Mouse (Mus musculus): ENCODE results near the gene Slc6a1. TPM values are rescaled to one million over a fixed set of nuclear protein-coding genes. Genes with fewer than 3 reads are reported as not detected.

The Slc6a1 gene
- polyA plus RNA-seq, 1 experiment from 2014 or later = 0.04 TPM

DNA sequence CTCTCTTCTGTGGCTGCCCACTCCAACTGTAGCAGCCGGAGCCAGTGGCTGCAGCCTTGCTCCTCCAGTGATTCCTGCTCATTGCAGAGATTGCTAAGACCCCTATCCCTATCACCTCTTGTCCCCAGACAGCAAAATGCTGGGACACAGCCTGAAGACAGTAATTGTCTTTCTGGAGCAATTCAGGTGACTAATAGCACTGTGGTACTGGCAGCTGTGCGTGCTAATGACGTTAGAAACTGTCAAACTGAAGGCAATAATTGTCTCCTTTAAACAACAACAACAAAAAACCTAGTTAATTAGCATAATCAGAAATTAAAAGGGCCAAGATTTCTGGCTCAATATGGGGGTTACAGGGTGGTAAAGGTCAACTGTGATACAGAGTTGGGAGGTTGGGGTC is 18.4 kb upstream of the Slc6a1 start:
- no peaks in the 10 kb centered on the region for H3K9me3 ChIP-seq (replicated peaks; ENCODE audit: control insufficient read depth, low read length)
- WGBS (ENCODE audit: insufficient replicate concordance) = 48% methylated on average over 3 of the region's 3 CpGs
- H3K4me2 ChIP-seq (ENCODE audit: low read depth, low read length) = no peak overlapping the region
- H3K27me3 ChIP-seq (ENCODE audit: control insufficient read depth, insufficient read depth, low read depth, low read length) = no peaks in the 10 kb centered on the region
- H3K27ac ChIP-seq (ENCODE audit: low read length) = no peak overlapping the region
- no peaks in the 10 kb centered on the region for H3K4me1 ChIP-seq (ENCODE audit: control insufficient read depth, low read depth, low read length)
- no peak for ATAC-seq (ENCODE audit: low read depth)
- H3K4me3 ChIP-seq (ENCODE audit: low read depth, low read length) = no peak overlapping the region
- no peak overlapping the region for H3K9ac ChIP-seq (ENCODE audit: low read depth, low read length)
- no peaks in the 10 kb centered on the region for H3K36me3 ChIP-seq (ENCODE audit: control insufficient read depth, insufficient read depth)

GRCm38 (mm10) chr6:114264426-114264825 is 18.0 kb upstream of the Slc6a1 start:
- no peak overlapping the region for H3K9ac ChIP-seq (ENCODE audit: low read depth, low read length)
- H3K4me3 ChIP-seq (ENCODE audit: low read depth, low read length) = no peak overlapping the region
- H3K36me3 ChIP-seq (ENCODE audit: control insufficient read depth, insufficient read depth) = no peaks in the 10 kb centered on the region
- H3K4me2 ChIP-seq (ENCODE audit: low read depth, low read length) = no peak overlapping the region
- H3K27ac ChIP-seq (ENCODE audit: low read length) = no peak overlapping the region
- no peaks in the 10 kb centered on the region for H3K27me3 ChIP-seq (ENCODE audit: control insufficient read depth, insufficient read depth, low read depth, low read length)
- 41% methylated on average over 5 of the region's 5 CpGs for WGBS (ENCODE audit: insufficient replicate concordance)
- no peak for ATAC-seq (ENCODE audit: low read depth)
- no peaks in the 10 kb centered on the region for H3K9me3 ChIP-seq (replicated peaks; ENCODE audit: control insufficient read depth, low read length)
- H3K4me1 ChIP-seq (ENCODE audit: control insufficient read depth, low read depth, low read length) = no peaks in the 10 kb centered on the region

- Histone ChIP-seq H3K9me3 (replicated peaks; ENCODE audit: control insufficient read depth, low read length) (no peaks in the 10 kb centered on the region), H3K36me3 (ENCODE audit: control insufficient read depth, insufficient read depth) (no peaks in the 10 kb centered on the region), H3K4me1 (ENCODE audit: control insufficient read depth, low read depth, low read length) (no peaks in the 10 kb centered on the region), H3K27ac (ENCODE audit: low read length) (no peak overlapping the region), H3K4me3 (ENCODE audit: low read depth, low read length) (no peak overlapping the region), H3K4me2 (ENCODE audit: low read depth, low read length) (no peak overlapping the region), H3K27me3 (ENCODE audit: control insufficient read depth, insufficient read depth, low read depth, low read length) (no peaks in the 10 kb centered on the region), H3K9ac (ENCODE audit: low read depth, low read length) (no peak overlapping the region)
- ATAC-seq (ENCODE audit: low read depth) = no peak
Observed at GRCm38 (mm10) chr6:114266273-114266672, 16.2 kb upstream of the Slc6a1 start.

DNA sequence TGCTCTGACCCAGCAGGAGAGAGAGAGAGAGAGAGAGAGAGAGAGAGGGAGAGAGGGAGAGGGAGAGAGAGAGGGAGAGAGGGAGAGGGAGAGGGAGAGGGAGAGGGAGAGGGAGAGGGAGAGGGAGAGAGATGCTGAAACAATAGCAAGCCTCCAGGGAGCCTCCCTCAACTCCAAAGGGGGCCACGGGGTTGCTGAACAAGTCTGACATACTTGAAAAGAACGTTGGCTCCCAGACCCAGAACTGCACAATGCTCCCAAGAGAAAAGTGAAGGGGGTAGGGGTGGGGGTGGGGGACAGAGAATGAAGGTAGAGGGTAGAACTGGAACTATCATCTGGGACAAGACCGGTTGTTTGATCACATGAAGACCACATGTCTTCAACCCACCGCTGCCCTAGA is 14.5 kb upstream of the Slc6a1 start:
- Histone ChIP-seq H3K9ac (ENCODE audit: low read depth, low read length) (no peak overlapping the region), H3K27me3 (ENCODE audit: control insufficient read depth, insufficient read depth, low read depth, low read length) (no peaks in the 10 kb centered on the region), H3K4me2 (ENCODE audit: low read depth, low read length) (no peak overlapping the region), H3K4me3 (ENCODE audit: low read depth, low read length) (no peak overlapping the region), H3K27ac (ENCODE audit: low read length) (no peak overlapping the region), H3K9me3 (replicated peaks; ENCODE audit: control insufficient read depth, low read length) (no peaks in the 10 kb centered on the region), H3K4me1 (ENCODE audit: control insufficient read depth, low read depth, low read length) (no peaks in the 10 kb centered on the region), H3K36me3 (ENCODE audit: control insufficient read depth, insufficient read depth) (no peaks in the 10 kb centered on the region)
- WGBS (ENCODE audit: insufficient replicate concordance) = 31% methylated on average over 4 of the region's 4 CpGs
- no peak for ATAC-seq (ENCODE audit: low read depth)

- no peak overlapping the region for H3K4me2 ChIP-seq (ENCODE audit: low read depth, low read length)
- no peak for ATAC-seq (ENCODE audit: low read depth)
- H3K36me3 ChIP-seq (ENCODE audit: control insufficient read depth, insufficient read depth) = no peaks in the 10 kb centered on the region
- H3K27ac ChIP-seq (ENCODE audit: low read length) = no peak overlapping the region
- no peak overlapping the region for H3K4me3 ChIP-seq (ENCODE audit: low read depth, low read length)
- H3K9ac ChIP-seq (ENCODE audit: low read depth, low read length) = no peak overlapping the region
- H3K9me3 ChIP-seq (replicated peaks; ENCODE audit: control insufficient read depth, low read length) = no peaks in the 10 kb centered on the region
- H3K27me3 ChIP-seq (ENCODE audit: control insufficient read depth, insufficient read depth, low read depth, low read length) = no peaks in the 10 kb centered on the region
- H3K4me1 ChIP-seq (ENCODE audit: control insufficient read depth, low read depth, low read length) = no peaks in the 10 kb centered on the region
- WGBS (ENCODE audit: insufficient replicate concordance) = 65% methylated on average over 2 of the region's 2 CpGs
Observed at GRCm38 (mm10) chr6:114269589-114269988, 12.8 kb upstream of the Slc6a1 start.

DNA sequence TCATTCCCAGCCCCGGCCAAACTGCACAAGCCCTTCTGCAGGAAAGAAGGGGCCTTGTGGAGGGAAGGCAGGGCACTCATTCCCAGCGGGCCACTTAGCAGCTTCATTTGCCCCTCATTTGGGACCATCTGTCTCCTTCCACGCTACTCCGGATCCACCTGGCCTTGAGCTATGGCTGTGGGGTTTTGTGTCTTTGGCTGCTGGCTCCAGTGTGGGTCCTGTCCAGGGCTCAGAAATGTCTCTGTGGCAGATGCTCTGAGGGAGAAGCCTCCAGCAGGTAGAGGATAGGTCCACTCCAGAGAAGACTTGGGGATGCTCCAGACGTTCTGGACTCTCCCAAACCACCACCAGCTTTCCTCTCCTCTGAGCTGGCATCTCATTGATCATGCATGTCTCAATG is 11.6 kb upstream of the Slc6a1 start:
- no peak overlapping the region for H3K9ac ChIP-seq (ENCODE audit: low read depth, low read length)
- H3K36me3 ChIP-seq (ENCODE audit: control insufficient read depth, insufficient read depth) = no peaks in the 10 kb centered on the region
- no peak overlapping the region for H3K27ac ChIP-seq (ENCODE audit: low read length)
- no peaks in the 10 kb centered on the region for H3K9me3 ChIP-seq (replicated peaks; ENCODE audit: control insufficient read depth, low read length)
- H3K27me3 ChIP-seq (ENCODE audit: control insufficient read depth, insufficient read depth, low read depth, low read length) = no peaks in the 10 kb centered on the region
- no peak overlapping the region for H3K4me3 ChIP-seq (ENCODE audit: low read depth, low read length)
- WGBS (ENCODE audit: insufficient replicate concordance) = 47% methylated on average over 5 of the region's 5 CpGs
- H3K4me2 ChIP-seq (ENCODE audit: low read depth, low read length) = no peak overlapping the region
- H3K4me1 ChIP-seq (ENCODE audit: control insufficient read depth, low read depth, low read length) = no peaks in the 10 kb centered on the region
- no peak for ATAC-seq (ENCODE audit: low read depth)

DNA sequence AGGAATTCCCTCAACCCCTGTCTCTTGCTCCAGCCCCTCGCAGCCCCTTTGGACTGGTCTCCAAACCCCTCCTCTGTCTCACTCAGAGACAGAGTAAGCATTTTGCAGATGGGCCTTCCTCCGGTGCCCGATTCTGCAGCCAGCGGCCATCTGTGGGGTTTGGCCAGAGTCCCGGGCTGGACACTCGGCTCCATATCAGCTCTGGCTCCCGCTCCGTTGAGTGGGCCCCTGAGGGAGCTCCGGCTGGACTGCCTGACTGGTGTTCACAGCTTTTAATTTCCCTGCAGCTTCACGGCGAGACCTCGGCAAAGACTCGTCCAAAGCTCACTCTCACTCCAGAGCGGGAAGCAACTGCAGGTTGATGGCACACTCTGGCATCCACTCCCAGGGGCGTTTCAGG is 10.2 kb upstream of the Slc6a1 start:
- H3K9ac ChIP-seq (ENCODE audit: low read depth, low read length) = no peak overlapping the region
- H3K36me3 ChIP-seq (ENCODE audit: control insufficient read depth, insufficient read depth) = no peaks in the 10 kb centered on the region
- H3K4me1 ChIP-seq (ENCODE audit: control insufficient read depth, low read depth, low read length) = no peaks in the 10 kb centered on the region
- H3K27me3 ChIP-seq (ENCODE audit: control insufficient read depth, insufficient read depth, low read depth, low read length) = no peaks in the 10 kb centered on the region
- H3K9me3 ChIP-seq (replicated peaks; ENCODE audit: control insufficient read depth, low read length) = no peaks in the 10 kb centered on the region
- H3K4me3 ChIP-seq (ENCODE audit: low read depth, low read length) = no peak overlapping the region
- no peak for ATAC-seq (ENCODE audit: low read depth)
- no peak overlapping the region for H3K27ac ChIP-seq (ENCODE audit: low read length)
- H3K4me2 ChIP-seq (ENCODE audit: low read depth, low read length) = no peak overlapping the region
- 63% methylated on average over 15 of the region's 15 CpGs for WGBS (ENCODE audit: insufficient replicate concordance)

GRCm38 (mm10) chr6:114273997-114274728 is 8.3 kb upstream of the Slc6a1 start:
- no peak overlapping the region for H3K4me2 ChIP-seq (ENCODE audit: low read depth, low read length)
- H3K27ac ChIP-seq (ENCODE audit: low read length) = no peak overlapping the region
- ATAC-seq (ENCODE audit: low read depth) = no peak
- no peaks in the 10 kb centered on the region for H3K4me1 ChIP-seq (ENCODE audit: control insufficient read depth, low read depth, low read length)
- no peaks in the 10 kb centered on the region for H3K9me3 ChIP-seq (replicated peaks; ENCODE audit: control insufficient read depth, low read length)
- H3K27me3 ChIP-seq (ENCODE audit: control insufficient read depth, insufficient read depth, low read depth, low read length) = no peaks in the 10 kb centered on the region
- 45% methylated on average over 14 of the region's 14 CpGs for WGBS (ENCODE audit: insufficient replicate concordance)
- no peak overlapping the region for H3K4me3 ChIP-seq (ENCODE audit: low read depth, low read length)
- no peaks in the 10 kb centered on the region for H3K36me3 ChIP-seq (ENCODE audit: control insufficient read depth, insufficient read depth)
- H3K9ac ChIP-seq (ENCODE audit: low read depth, low read length) = no peak overlapping the region

- Histone ChIP-seq H3K36me3 (ENCODE audit: control insufficient read depth, insufficient read depth) (no peaks in the 10 kb centered on the region), H3K9ac (ENCODE audit: low read depth, low read length) (no peak overlapping the region), H3K4me2 (ENCODE audit: low read depth, low read length) (no peak overlapping the region), H3K27me3 (ENCODE audit: control insufficient read depth, insufficient read depth, low read depth, low read length) (no peaks in the 10 kb centered on the region), H3K4me1 (ENCODE audit: control insufficient read depth, low read depth, low read length) (no peaks in the 10 kb centered on the region), H3K4me3 (ENCODE audit: low read depth, low read length) (no peak overlapping the region), H3K9me3 (replicated peaks; ENCODE audit: control insufficient read depth, low read length) (no peaks in the 10 kb centered on the region), H3K27ac (ENCODE audit: low read length) (no peak overlapping the region)
- ATAC-seq (ENCODE audit: low read depth) = no peak
- 45% methylated on average over 8 of the region's 8 CpGs for WGBS (ENCODE audit: insufficient replicate concordance)
Observed at GRCm38 (mm10) chr6:114275800-114276199, 6.6 kb upstream of the Slc6a1 start.
